Mouse (Mus musculus): Measurements from ENCODE around the gene Cacna2d4. TPM values are rescaled to one million over a fixed set of nuclear protein-coding genes. Genes with fewer than 3 reads are reported as not detected.
A peak's percentile ranks its signal among the peaks of the same experiment; 100 is the strongest.

The Cacna2d4 gene
- polyA plus RNA-seq, 1 experiment from 2014 or later = 0.02 TPM

DNA sequence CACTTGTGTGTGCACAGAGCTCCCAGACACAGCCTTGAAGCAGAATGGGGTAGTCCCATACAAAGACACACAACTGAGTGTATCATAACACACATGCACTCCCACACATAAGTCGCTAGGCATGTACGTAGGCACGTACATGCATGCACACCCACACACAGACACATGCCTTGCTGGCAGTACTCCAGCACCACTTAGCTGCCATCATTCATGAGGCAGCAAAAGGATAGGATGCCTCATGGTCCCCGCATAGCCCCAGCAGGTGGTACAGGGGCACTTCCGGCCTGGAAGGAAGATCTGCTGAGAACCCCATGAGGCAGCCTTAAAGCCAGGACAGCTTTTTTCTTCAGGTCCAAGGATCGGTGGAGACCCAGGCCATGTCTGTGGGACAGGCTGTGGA lies 89.7 kb downstream of the Cacna2d4 start:
- WGBS (ENCODE audit: insufficient replicate concordance) = 62% methylated on average over 6 of the region's 6 CpGs
- Histone ChIP-seq H3K4me3 (ENCODE audit: low read depth, low read length) (no peak overlapping the region), H3K27ac (ENCODE audit: low read length) (no peak overlapping the region), H3K27me3 (ENCODE audit: control insufficient read depth, insufficient read depth, low read depth, low read length) (peaks cover 28% of the 10 kb centered on the region), H3K4me1 (ENCODE audit: control insufficient read depth, low read depth, low read length) (no peaks in the 10 kb centered on the region), H3K9me3 (replicated peaks; ENCODE audit: control insufficient read depth, low read length) (no peaks in the 10 kb centered on the region), H3K4me2 (ENCODE audit: low read depth, low read length) (no peak overlapping the region), H3K9ac (ENCODE audit: low read depth, low read length) (no peak overlapping the region), H3K36me3 (ENCODE audit: control insufficient read depth, insufficient read depth) (no peaks in the 10 kb centered on the region)
- no peak for ATAC-seq (ENCODE audit: low read depth)

DNA sequence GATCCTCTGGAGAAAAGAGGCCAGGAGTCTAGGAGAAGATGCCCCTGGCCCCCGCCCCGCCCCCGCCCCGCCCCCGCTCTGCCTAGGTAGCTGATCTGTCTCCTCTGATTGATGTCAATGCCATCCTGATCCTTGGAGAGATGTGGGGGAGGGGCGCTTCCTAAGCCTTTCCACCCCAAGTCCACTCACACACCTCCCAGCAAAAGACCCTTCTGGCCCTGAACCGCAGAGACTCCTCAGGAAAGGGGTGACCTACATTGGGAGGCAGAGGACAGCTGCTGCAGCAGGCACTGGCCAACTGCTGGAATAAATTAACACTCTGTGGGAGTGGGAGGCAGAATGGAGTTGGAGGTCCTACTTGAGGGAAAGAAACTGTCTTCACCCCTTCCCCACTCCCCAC lies 90.2 kb downstream of the Cacna2d4 start:
- no peak for ATAC-seq (ENCODE audit: low read depth)
- Histone ChIP-seq H3K4me3 (ENCODE audit: low read depth, low read length) (no peak overlapping the region), H3K4me2 (ENCODE audit: low read depth, low read length) (no peak overlapping the region), H3K4me1 (ENCODE audit: control insufficient read depth, low read depth, low read length) (no peaks in the 10 kb centered on the region), H3K27ac (ENCODE audit: low read length) (no peak overlapping the region), H3K27me3 (ENCODE audit: control insufficient read depth, insufficient read depth, low read depth, low read length) (peaks cover 34% of the 10 kb centered on the region), H3K9ac (ENCODE audit: low read depth, low read length) (no peak overlapping the region), H3K36me3 (ENCODE audit: control insufficient read depth, insufficient read depth) (no peaks in the 10 kb centered on the region), H3K9me3 (replicated peaks; ENCODE audit: control insufficient read depth, low read length) (no peaks in the 10 kb centered on the region)
- WGBS (ENCODE audit: insufficient replicate concordance) = 17% methylated on average over 7 of the region's 7 CpGs

DNA sequence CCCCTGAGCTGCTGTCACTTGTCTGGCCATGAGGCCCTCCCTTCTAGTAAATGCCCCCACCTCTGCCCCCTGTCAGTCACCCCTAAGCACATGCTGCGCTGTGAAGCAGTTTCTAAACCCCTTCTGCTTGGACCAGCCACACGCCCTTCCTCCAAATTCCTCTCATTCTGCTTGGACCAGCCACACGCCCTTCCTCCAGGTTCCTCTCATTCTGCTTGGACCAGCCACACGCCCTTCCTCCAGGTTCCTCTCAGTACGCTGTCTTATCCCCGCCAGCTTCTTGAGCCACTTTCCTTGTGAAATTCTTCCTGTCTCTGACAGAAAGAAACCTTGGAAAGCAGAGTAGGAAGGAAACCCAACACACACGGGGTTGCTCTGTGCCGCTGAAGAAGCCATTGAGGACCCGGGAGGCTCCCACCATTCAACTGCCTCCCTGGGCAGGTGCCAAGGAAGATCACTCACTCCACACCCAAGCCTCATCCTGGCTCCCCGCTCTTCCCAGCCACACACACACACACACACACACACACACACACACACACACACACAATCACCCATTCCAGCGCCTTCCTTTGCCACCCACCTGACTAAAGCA lies 92.3 kb downstream of the Cacna2d4 start:
- no peak overlapping the region for H3K4me3 ChIP-seq (ENCODE audit: low read depth, low read length)
- H3K9me3 ChIP-seq (replicated peaks; ENCODE audit: control insufficient read depth, low read length) = no peaks in the 10 kb centered on the region
- no peak for ATAC-seq (ENCODE audit: low read depth)
- H3K4me1 ChIP-seq (ENCODE audit: control insufficient read depth, low read depth, low read length) = no peaks in the 10 kb centered on the region
- H3K27ac ChIP-seq (ENCODE audit: low read length) = no peak overlapping the region
- H3K4me2 ChIP-seq (ENCODE audit: low read depth, low read length) = no peak overlapping the region
- WGBS (ENCODE audit: insufficient replicate concordance) = 5% methylated on average over 11 of the region's 11 CpGs
- no peaks in the 10 kb centered on the region for H3K36me3 ChIP-seq (ENCODE audit: control insufficient read depth, insufficient read depth)
- no peak overlapping the region for H3K9ac ChIP-seq (ENCODE audit: low read depth, low read length)
- H3K27me3 ChIP-seq (ENCODE audit: control insufficient read depth, insufficient read depth, low read depth, low read length) = peaks cover 39% of the 10 kb centered on the region

DNA sequence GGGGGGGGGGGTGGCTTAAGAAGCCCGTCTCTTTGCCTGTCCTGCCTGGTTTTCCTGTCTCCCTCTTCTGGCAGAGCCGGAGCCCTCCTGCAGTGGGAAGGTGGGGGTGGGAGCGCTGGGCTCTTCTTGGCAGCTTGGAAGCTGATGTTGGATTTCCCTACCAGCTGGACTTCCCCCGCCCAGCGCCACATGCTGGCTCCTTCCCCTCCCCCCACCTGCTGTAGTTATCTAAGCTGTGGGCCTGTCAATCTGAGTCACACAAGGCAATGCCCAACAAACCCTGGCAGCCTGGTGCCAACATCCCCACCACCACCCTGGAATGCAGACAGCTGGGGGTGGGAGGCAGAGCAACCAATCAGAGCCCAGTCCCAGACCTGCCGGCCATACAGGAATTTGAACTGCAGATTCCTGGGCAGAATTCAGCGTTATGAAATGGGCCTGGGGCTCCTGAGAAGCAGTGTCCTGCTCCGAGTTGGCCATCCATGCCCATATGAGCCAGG lies 92.9 kb downstream of the Cacna2d4 start:
- peaks cover 39% of the 10 kb centered on the region for H3K27me3 ChIP-seq (ENCODE audit: control insufficient read depth, insufficient read depth, low read depth, low read length)
- no peaks in the 10 kb centered on the region for H3K36me3 ChIP-seq (ENCODE audit: control insufficient read depth, insufficient read depth)
- 6% methylated on average over 8 of the region's 8 CpGs for WGBS (ENCODE audit: insufficient replicate concordance)
- no peak for ATAC-seq (ENCODE audit: low read depth)
- H3K27ac ChIP-seq (ENCODE audit: low read length) = no peak overlapping the region
- H3K9ac ChIP-seq (ENCODE audit: low read depth, low read length) = no peak overlapping the region
- H3K9me3 ChIP-seq (replicated peaks; ENCODE audit: control insufficient read depth, low read length) = no peaks in the 10 kb centered on the region
- no peak overlapping the region for H3K4me2 ChIP-seq (ENCODE audit: low read depth, low read length)
- no peaks in the 10 kb centered on the region for H3K4me1 ChIP-seq (ENCODE audit: control insufficient read depth, low read depth, low read length)
- no peak overlapping the region for H3K4me3 ChIP-seq (ENCODE audit: low read depth, low read length)

DNA sequence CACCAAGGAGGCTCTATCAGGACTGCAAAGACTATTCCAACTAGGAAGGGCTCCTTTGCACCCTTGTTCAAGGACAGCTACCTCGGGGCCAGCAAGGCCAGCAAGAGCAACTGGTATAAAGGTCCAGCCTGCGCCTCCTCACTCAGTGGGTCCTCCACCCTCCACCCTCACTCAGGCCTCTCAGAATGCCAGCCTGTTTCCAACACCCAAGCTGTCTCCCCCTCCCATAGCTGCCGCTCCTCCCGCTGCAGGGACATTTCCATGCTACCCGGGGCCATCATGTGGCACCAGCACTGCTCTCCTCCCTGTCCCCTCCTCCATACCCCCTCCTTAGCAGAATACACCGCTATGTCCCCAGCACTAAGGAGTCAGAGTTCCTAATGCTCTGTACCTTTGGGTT lies 93.6 kb downstream of the Cacna2d4 start:
- no peaks in the 10 kb centered on the region for H3K4me1 ChIP-seq (ENCODE audit: control insufficient read depth, low read depth, low read length)
- H3K4me3 ChIP-seq (ENCODE audit: low read depth, low read length) = no peak overlapping the region
- WGBS (ENCODE audit: insufficient replicate concordance) = 8% methylated on average over 6 of the region's 6 CpGs
- no peak overlapping the region for H3K9ac ChIP-seq (ENCODE audit: low read depth, low read length)
- H3K27me3 ChIP-seq (ENCODE audit: control insufficient read depth, insufficient read depth, low read depth, low read length) = peaks cover 39% of the 10 kb centered on the region
- no peak overlapping the region for H3K4me2 ChIP-seq (ENCODE audit: low read depth, low read length)
- no peak for ATAC-seq (ENCODE audit: low read depth)
- H3K36me3 ChIP-seq (ENCODE audit: control insufficient read depth, insufficient read depth) = no peaks in the 10 kb centered on the region
- H3K27ac ChIP-seq (ENCODE audit: low read length) = no peak overlapping the region
- H3K9me3 ChIP-seq (replicated peaks; ENCODE audit: control insufficient read depth, low read length) = no peaks in the 10 kb centered on the region

DNA sequence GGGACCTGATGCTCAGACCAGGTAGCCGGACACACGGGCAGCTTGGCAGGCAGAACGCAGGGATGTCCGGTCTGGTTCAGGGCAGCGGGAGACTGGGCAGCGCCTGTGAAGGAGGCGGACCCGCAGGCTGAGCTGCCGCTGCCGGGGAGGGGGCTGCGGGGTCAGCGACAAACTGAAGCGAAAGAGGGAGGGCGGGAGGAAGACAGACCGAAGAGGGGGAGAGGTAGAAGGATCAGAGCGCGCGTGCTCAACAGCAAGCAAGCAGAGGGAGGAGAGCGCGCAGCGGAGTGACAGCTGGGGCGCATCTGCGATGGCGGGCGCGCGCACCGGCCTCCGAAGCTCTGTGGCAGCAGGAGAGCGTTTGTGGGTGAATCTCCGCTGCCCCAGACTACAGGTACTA lies 94.2 kb downstream of the Cacna2d4 start, which contains the start of gene Lrtm2:
Lrtm2 (minus strand) TSS at position 261 of the 400 bp plus-strand sequence.
- H3K4me3 ChIP-seq (ENCODE audit: low read depth, low read length) = no peak within 1 kb of the TSS

DNA sequence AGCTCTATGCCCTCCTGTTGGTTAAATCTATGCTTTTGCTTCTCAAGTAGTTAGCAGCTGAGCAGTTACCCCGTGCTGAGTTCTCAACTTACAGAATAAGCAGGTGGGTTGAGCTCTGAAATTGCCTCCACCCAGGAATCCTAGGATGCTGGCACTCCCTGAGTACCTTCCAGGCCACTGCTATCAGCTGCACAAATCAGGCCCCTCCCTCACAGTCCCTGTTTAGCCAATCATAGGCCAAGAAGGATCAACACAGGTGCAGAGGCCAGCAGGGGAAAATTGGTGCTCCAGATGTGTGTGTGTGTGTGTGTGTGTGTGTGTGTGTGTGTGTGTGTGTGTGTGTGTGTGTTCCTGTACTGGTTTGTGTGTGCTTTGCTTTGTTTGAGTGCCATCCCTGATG lies 95.8 kb downstream of the Cacna2d4 start:
- peaks cover 37% of the 10 kb centered on the region for H3K27me3 ChIP-seq (ENCODE audit: control insufficient read depth, insufficient read depth, low read depth, low read length)
- no peaks in the 10 kb centered on the region for H3K36me3 ChIP-seq (ENCODE audit: control insufficient read depth, insufficient read depth)
- 15% methylated on average over 1 of the region's 1 CpGs for WGBS (ENCODE audit: insufficient replicate concordance)
- H3K9me3 ChIP-seq (replicated peaks; ENCODE audit: control insufficient read depth, low read length) = no peaks in the 10 kb centered on the region
- no peaks in the 10 kb centered on the region for H3K4me1 ChIP-seq (ENCODE audit: control insufficient read depth, low read depth, low read length)
- no peak overlapping the region for H3K4me3 ChIP-seq (ENCODE audit: low read depth, low read length)
- ATAC-seq (ENCODE audit: low read depth) = no peak
- H3K27ac ChIP-seq (ENCODE audit: low read length) = no peak overlapping the region
- no peak overlapping the region for H3K4me2 ChIP-seq (ENCODE audit: low read depth, low read length)
- no peak overlapping the region for H3K9ac ChIP-seq (ENCODE audit: low read depth, low read length)

More for the DNA sequence above, 94.2 kb downstream of the Cacna2d4 start, which contains the start of gene Lrtm2:
- no peak for ATAC-seq (ENCODE audit: low read depth)
- H3K27ac ChIP-seq (ENCODE audit: low read length) = no peak within 1 kb of the TSS
- no peaks in the 10 kb centered on the region for H3K4me1 ChIP-seq (ENCODE audit: control insufficient read depth, low read depth, low read length)
- H3K36me3 ChIP-seq (ENCODE audit: control insufficient read depth, insufficient read depth) = no peaks in the 10 kb centered on the region
- no peaks in the 10 kb centered on the region for H3K9me3 ChIP-seq (replicated peaks; ENCODE audit: control insufficient read depth, low read length)
- 2% methylated on average over 31 of the region's 31 CpGs for WGBS (ENCODE audit: insufficient replicate concordance)
- peaks cover 39% of the 10 kb centered on the region for H3K27me3 ChIP-seq (ENCODE audit: control insufficient read depth, insufficient read depth, low read depth, low read length)
- H3K9ac ChIP-seq (ENCODE audit: low read depth, low read length) = no peak within 1 kb of the TSS
- no peak within 1 kb of the TSS for H3K4me2 ChIP-seq (ENCODE audit: low read depth, low read length)

DNA sequence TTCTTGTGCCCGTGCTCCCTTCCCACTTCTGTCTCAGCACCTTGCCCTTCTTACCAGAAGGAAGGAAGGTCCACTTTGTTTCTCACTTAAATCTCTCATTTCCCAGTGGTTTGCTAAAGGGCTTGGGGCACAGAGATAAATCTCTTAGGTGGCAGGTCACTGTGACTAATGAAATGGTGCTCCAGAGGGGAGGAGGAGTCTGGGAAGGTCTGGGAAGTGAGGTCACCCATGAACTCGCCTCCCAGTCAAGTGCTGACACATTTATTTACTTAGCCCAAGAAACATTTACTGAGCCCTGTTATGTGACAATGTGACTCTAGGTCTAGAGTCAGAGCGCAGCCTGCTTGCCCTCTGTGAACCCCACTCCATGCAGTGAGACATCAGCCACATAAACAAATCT lies 96.9 kb downstream of the Cacna2d4 start:
- Histone ChIP-seq H3K4me3 (ENCODE audit: low read depth, low read length) (no peak overlapping the region), H3K27me3 (ENCODE audit: control insufficient read depth, insufficient read depth, low read depth, low read length) (peaks cover 34% of the 10 kb centered on the region), H3K4me1 (ENCODE audit: control insufficient read depth, low read depth, low read length) (no peaks in the 10 kb centered on the region), H3K4me2 (ENCODE audit: low read depth, low read length) (no peak overlapping the region), H3K36me3 (ENCODE audit: control insufficient read depth, insufficient read depth) (no peaks in the 10 kb centered on the region), H3K27ac (ENCODE audit: low read length) (no peak overlapping the region), H3K9me3 (replicated peaks; ENCODE audit: control insufficient read depth, low read length) (no peaks in the 10 kb centered on the region), H3K9ac (ENCODE audit: low read depth, low read length) (no peak overlapping the region)
- ATAC-seq (ENCODE audit: low read depth) = peak; percentile 32; the same call in 1 of the 2 replicates
- 12% methylated on average over 3 of the region's 3 CpGs for WGBS (ENCODE audit: insufficient replicate concordance)

DNA sequence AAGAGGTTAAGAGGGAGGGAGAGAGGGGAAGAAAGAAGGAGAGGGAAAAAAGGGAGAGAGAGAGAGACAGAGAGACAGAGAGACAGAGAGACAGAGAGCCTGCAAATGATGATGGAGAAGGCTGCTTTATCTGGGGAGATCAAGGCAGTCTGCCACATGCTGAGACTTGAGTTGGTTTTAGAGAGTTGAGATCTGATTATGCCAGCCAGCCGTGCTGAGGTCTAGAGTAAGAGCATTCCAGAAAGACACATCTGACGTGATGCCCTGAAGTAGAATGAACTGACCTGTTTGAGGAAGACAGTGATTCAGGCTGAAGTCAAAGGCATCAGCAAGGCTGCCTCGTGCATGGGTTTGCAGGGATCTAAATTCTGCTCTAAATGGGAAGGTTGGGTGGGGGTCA lies 97.5 kb downstream of the Cacna2d4 start:
- no peaks in the 10 kb centered on the region for H3K36me3 ChIP-seq (ENCODE audit: control insufficient read depth, insufficient read depth)
- peaks cover 32% of the 10 kb centered on the region for H3K27me3 ChIP-seq (ENCODE audit: control insufficient read depth, insufficient read depth, low read depth, low read length)
- no peak overlapping the region for H3K27ac ChIP-seq (ENCODE audit: low read length)
- H3K4me1 ChIP-seq (ENCODE audit: control insufficient read depth, low read depth, low read length) = no peaks in the 10 kb centered on the region
- no peak overlapping the region for H3K4me3 ChIP-seq (ENCODE audit: low read depth, low read length)
- H3K9me3 ChIP-seq (replicated peaks; ENCODE audit: control insufficient read depth, low read length) = no peaks in the 10 kb centered on the region
- WGBS (ENCODE audit: insufficient replicate concordance) = 34% methylated on average over 3 of the region's 3 CpGs
- no peak overlapping the region for H3K9ac ChIP-seq (ENCODE audit: low read depth, low read length)
- no peak for ATAC-seq (ENCODE audit: low read depth)
- H3K4me2 ChIP-seq (ENCODE audit: low read depth, low read length) = no peak overlapping the region
